Mouse (Mus musculus) ES-E14 (cell line): Measurements from ENCODE around the gene Tesc.

Source experiments
- HCFC1 ChIP-seq: IDR thresholded peaks from 2 replicates; pipeline ENCODE4 v1.6.1; 2012; ENCODE audit warnings: low read length, inconsistent platforms, borderline replicate concordance; ENCODE audit not compliant: insufficient read depth
- MAFK ChIP-seq: IDR thresholded peaks from 2 replicates; pipeline ENCODE4 v1.6.1; 2014; ENCODE audit warnings: mild to moderate bottlenecking, low read depth, low read length, inconsistent platforms; ENCODE audit not compliant: insufficient read depth
- ZC3H11A ChIP-seq: IDR thresholded peaks from 2 replicates; pipeline ENCODE4 v1.6.1; 2012; ENCODE audit warnings: low read depth, mild to moderate bottlenecking, inconsistent platforms, low read length, borderline replicate concordance
- ZNF384 ChIP-seq: IDR thresholded peaks from 2 replicates; pipeline ENCODE4 v1.6.1; 2012; ENCODE audit warnings: low read depth, low read length, inconsistent platforms

GRCm38 (mm10) chr5:118067984-118068494 is 40.5 kb downstream of the Tesc start:
- TF ChIP-seq ZC3H11A (no peak), MAFK (no peak), HCFC1 (no peak), ZNF384 (no peak)
